Mouse (Mus musculus): ENCODE results near the gene Tsc22d2.

Tsc22d2 gene

GRCm38 (mm10) chr3:58513483-58513882, 99.0 kb downstream of the Tsc22d2 start:
- CTCF ChIA-PET: interaction anchor here (0.6 to 0.7 kb wide), 5 partner anchors 13 to 195 kb away, joined by 3 to 4 read pairs (median 4); no protein-coding TSS in a partner anchor

DNA sequence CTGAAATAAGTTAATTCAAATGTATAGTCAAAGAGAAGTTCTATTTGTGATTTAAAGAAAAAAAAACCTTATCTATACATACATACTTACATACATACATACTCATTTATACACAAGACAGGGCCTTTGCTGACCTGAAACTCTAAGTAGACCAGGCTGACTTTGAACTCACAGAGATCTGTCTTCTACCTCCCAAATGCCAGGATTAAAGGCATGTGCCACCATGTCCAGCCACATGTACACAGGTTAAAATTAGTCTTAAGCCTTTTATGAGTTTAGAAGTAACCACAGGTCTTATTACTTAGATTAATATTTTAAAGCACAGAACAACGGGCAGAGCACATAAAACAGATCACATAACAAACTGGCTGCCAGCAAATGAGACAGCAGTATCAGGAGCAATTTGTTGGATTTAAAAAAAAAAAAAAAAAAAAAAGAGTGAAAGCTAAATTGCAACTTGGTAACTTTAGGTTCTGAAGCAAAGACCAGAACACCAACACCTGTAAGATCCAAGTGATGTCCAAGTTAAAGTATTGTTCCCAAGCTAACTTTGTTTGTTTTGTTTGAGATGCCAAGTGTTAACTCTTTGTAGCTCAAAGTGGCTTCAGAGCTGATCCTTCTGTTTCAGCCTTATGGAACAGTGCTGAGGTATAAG, 101.6 kb downstream of the Tsc22d2 start:
- CTCF ChIA-PET: interaction anchor here (0.6 to 0.7 kb wide), 3 partner anchors 21 to 51 kb away, joined by 3 to 5 read pairs (median 3); no protein-coding TSS in a partner anchor

Data from spleen, embryonic (tissue).